Mouse (Mus musculus): Measurements from ENCODE around the gene Ppp1r7.
"Not testable (repeated sequence)": the region's sequence is repeated elsewhere in the genome, so short reads cannot be mapped to it uniquely, and the experiment has no call there.

The Ppp1r7 gene

DNA sequence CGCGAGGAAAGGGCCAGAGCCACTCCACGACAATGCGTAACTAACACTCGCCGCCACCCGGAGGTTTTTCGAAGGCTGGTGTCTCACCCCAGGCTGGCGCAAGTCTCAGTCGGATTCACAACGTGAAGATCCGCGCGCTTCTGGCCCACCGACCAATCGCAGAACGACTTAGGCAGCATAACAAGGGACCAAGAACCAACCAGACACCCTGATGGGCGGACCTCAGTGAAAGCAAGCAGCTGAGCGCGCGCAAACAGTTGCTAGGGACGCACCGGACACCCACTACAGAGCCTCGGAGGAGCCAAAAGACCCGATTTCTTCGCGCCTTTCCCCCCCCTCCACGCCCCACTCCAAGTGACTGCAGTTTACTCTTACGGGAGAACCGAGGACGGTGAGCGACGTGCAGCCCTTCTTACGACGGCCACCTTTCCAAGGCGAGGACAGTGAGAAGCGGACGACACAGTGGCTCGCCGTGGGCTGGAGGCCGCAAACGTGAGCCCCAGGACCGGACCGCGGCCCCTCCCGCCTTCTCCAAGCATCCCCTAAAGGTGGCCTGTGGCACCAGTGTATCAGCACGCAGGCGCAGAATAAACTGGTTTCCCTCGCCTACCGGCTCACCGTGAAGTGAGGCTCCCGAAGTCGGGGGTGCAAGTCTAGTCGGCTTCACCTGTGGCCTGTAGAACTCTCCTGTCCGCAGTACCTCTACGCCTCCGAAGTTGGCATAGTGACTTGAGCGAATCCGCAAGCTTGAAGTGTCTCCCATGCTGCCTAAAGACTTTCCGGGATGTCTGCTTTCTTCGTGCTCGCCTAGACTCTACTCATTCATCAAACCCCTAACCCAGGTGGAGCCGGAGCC, at the start of gene Ppp1r7, which contains the start of gene Pask:
Gene Ppp1r7, plus strand, starts transcription at position 207 of the 856 bp plus-strand sequence.
Gene Pask, minus strand, starts transcription at position 835 of the 856 bp plus-strand sequence.
- DNase-seq (ENCODE audit: low read depth) = peak; percentile 95

DNA sequence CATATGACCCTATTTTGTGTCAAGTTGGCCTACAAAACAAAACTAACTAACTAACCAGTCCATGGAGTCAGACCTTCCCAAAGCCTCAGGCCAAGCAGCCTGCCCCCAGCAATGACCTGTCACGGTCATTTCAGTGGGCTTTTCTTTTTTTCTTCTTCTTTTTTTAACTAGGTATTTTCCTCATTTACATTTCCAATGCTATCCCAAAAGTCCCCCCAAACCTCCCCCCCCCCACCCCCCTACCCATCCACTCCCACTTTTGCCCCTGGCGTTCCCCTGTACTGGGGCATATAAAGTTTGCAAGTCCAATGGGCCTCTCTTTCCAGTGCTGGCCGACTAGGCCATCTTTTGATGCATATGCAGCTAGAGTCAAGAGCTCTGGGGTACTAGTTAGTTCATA, 48.2 kb upstream of the Ppp1r7 start:
- DNase-seq (ENCODE audit: low read depth) = not testable (repeated sequence)

- DNase-seq (ENCODE audit: low read depth) = no peak
Observed at GRCm38 (mm10) chr1:93299791-93300190, 42.9 kb upstream of the Ppp1r7 start.

- no peak for DNase-seq (ENCODE audit: low read depth)
Observed at GRCm38 (mm10) chr1:93300578-93300977, 42.1 kb upstream of the Ppp1r7 start.

GRCm38 (mm10) chr1:93305581-93306337, 36.9 kb upstream of the Ppp1r7 start, which contains the start of gene Mterf4:
TSS of gene Mterf4 (minus strand) at chr1:93305915.
- DNase-seq (ENCODE audit: low read depth) = peak; percentile 83

- DNase-seq (ENCODE audit: low read depth) = no peak
Observed at GRCm38 (mm10) chr1:93323973-93324372, 18.7 kb upstream of the Ppp1r7 start.

DNA sequence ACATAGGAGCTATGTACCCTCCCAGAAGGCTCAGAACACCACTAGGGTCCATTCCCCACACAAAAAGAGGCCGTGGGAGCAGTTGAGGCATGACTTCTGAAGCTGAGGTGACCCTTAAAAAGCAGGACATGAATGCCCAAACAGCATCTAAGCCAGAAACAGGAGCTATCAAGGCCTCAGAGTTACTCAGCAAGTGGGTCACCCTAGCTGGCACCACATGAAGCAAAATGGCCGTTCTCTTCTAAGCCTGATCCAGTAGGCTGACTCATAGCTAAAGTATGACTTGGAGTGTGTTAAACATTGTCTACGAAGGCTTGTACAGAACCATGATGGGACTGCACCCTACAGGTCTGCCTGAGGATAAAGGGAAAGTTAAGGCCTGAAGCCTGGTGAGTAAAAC, 16.2 kb upstream of the Ppp1r7 start:
- DNase-seq (ENCODE audit: low read depth) = no peak

DNA sequence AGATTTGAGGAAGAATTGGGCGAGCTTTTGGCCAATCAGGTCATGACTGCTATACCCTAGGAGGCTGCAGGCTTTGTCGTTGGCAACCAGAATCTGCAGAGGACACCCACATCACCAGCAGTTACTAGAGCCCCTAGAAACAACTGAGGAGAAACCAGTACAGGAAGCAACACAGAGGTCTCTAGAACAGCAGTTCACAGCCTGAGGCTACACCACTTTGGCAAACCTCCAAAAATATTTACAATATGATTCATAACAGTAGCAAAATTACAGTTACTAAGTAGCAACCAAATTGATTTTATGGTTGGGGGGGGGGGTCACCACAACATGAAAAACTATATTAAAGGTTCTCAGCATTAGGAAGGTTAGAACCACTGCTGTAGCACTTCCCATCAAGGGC, 8.0 kb upstream of the Ppp1r7 start:
- DNase-seq (ENCODE audit: low read depth) = no peak

DNA sequence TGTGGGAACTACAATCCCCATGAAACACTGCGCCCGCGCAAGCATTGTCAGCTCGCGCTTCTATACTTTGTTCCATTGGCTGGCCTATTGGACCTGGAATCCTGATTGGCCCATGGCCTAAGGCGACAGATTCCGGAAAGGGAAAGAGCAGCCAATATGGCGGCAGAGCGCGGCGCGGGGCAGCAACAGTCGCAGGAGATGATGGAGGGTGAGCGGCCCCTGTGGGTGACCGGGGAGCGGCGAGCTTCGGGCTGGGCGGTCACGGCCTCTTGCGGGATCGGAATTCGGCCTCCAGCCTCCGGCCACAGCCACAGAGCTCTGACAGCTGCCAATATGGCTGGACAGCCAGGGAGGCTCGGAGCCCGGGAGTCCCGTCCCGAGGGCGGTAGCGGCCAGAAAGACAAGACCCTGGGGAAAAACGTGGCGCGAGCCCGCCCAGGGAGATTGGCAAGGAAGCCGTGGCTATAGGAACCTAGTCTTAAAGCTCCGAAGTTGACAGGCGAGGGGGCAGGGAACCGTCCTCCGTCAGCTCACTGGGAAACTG, 922 bp downstream of the Ppp1r7 start:
- peak; percentile 95 for DNase-seq (ENCODE audit: low read depth)

DNA sequence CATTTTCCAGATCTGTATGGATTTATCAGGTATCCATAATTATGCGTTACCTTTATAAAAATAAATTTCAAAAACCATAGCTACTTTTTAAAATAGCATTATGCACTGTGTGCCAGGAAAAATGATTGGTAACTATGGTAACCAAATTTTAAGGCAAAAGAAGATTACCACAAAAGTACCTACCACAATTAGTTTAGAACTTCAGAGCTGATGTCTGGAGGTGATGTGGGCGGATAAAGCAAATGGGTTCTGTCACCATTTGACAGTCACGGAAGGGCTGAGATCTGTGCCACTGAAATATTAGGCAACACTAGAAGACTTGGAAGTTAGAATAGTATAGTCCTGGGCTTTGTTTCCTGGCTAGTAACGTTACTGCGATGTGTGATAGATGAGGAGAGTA, 4.5 kb downstream of the Ppp1r7 start:
- DNase-seq (ENCODE audit: low read depth) = no peak

GRCm38 (mm10) chr1:93349701-93350100, 7.0 kb downstream of the Ppp1r7 start:
- no peak for DNase-seq (ENCODE audit: low read depth)

DNA sequence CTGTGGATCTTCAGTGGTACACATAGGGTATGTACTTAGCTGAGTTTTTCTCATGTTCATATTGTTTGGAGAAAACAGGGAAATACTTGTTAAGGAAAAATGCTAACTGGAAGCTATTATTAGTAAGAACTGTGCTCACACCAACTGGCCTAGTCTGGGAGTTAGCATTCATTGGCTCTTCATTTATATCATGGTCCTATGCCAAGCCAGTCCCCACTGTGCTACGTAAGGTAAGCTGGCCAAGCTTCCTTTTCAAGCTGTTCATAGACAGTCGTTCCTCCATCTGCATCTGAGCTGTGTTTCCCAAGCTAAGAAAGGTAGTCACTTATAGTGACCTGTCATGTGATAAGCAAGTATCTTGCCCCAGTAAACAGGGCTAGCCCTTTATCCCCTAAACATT, 10.1 kb downstream of the Ppp1r7 start:
- DNase-seq (ENCODE audit: low read depth) = no peak

DNA sequence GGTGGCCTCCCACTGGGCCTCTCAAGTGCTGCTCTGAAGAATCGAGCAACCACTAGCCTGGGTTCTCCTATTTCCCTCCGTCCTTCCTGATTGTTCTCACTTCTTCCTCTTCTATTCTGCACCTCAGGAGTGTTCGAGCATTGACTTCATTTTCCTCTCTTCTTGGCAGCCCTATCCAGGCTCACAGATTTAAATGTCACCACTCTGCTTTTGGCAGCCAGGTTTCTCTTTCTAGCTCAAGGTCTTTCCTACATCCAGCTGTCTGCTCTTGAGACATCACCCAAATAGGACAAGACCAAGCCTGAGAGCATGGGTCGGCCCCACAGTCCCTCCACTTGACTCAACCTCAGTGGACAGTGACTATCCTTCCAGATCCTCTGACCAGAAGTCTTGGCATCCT, 20.0 kb downstream of the Ppp1r7 start:
- DNase-seq (ENCODE audit: low read depth) = no peak

- no peak for DNase-seq (ENCODE audit: low read depth)
Observed at GRCm38 (mm10) chr1:93365641-93366040, 23.0 kb downstream of the Ppp1r7 start.

GRCm38 (mm10) chr1:93373665-93374064, 31.0 kb downstream of the Ppp1r7 start, which contains the start of gene Ano7:
TSS of gene Ano7 (plus strand) at chr1:93373930.
- DNase-seq (ENCODE audit: low read depth) = no peak

GRCm38 (mm10) chr1:93377307-93377706, 34.7 kb downstream of the Ppp1r7 start:
- no peak for DNase-seq (ENCODE audit: low read depth)

DNA sequence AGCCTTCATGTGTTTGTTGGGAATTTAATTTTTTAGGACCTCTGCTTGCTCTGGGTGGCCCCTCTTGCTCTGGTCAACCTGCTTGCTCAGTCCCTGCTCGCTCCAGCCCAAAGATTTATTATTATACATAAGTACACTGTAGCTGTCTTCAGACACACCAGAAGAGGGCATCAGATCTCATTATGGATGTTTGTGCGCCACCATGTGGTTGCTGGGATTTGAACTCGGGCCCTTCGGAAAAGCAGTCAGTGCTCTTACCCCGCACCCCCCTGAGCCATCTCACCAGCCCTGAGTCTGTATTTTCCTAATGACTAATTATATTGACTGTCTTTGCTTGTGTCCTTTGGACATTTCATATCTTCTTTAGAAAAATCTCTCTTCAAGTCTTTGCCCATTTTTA, 36.5 kb downstream of the Ppp1r7 start:
- DNase-seq (ENCODE audit: low read depth) = no peak

GRCm38 (mm10) chr1:93387198-93387597, 44.5 kb downstream of the Ppp1r7 start:
- no peak for DNase-seq (ENCODE audit: low read depth)

DNA sequence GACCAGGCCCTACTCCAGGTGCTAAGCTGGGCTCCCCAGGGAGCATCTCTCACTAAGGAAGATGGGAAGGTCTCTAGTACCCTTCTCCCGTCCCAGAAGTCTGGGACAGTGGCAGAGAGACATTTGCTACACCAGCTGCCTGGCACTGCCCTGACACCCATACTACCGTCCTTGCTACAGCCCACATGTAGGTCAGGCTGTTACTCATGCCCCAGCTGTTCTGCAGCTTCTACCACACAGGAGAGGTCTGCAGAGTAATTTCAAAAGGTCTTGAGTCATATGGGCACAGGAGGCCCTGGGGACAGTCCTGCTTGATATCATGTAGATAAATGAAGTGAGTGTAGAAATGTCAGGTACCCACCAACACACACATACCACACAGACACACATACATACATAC, 46.3 kb downstream of the Ppp1r7 start:
- no peak for DNase-seq (ENCODE audit: low read depth)

DNA sequence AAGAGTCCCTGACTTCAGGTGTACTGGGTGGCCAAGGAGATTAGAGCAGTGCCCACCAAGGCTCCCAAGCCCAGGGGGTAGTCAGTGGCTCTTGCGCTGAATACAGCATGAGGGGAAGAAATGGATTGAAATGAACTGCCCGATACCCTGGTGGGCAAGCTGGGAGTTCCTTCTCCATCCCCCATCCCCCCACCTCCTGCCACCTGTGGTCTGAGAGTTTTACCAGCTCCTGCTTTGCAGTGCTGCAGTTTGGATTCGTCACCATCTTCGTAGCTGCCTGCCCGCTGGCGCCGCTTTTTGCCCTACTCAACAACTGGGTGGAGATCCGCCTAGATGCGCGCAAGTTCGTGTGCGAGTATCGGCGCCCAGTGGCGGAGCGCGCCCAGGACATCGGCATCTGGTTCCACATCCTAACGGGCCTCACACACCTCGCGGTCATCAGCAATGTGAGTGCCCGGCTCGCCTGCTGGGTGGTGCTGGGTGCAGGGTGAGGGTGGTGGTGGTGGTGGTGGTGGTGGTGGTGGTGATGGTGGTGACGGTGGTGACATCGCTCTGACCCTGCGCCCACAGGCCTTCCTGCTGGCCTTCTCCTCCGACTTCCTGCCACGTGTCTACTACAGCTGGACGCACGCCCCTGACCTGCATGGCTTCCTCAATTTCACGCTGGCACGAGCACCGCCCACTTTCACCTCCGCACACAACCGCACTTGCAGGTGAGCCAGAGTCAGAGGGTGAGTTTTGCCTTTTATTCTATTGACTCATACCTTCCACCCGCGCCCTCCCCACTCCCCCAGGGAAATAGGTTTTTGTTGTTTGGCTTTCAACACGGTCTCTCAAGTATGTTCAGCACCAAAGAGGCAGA, 58.8 kb downstream of the Ppp1r7 start:
- DNase-seq (ENCODE audit: low read depth) = no peak

DNA sequence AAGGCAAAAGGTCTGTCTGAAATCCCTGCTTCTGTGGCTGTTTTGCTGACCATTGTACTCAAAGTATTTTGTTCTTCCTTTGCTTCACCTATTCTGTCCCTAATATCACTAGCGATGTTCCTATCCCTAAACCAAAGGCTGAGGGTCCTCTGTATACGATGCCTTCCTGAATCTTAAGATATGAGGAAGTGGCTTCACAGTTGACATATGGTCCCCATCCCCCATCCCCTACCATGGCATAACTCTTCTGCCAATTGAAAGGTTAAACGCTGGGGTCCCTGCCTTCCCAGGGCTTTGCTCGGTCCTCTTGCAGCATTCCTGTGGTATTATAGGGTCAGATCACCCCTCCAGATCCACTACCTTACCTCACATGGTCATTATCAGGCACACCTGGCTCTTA, 60.7 kb downstream of the Ppp1r7 start:
- no peak for DNase-seq (ENCODE audit: low read depth)
